Comparison of ENCODE assay signal across 10 mouse cellular contexts in genomic region chr7:100187601-100188000, GRCm38 (mm10). TPM values are rescaled to one million over a fixed set of nuclear protein-coding genes. Genes with fewer than 3 reads are reported as not detected.
DNase-seq lines count a peak whose midpoint lies in the region; ATAC-seq and TF ChIP-seq lines count a peak whose summit lies in the region.
"Had no signal": no experiment of that assay in that cellular context is flagged by ENCODE, and none has a peak within 500 bp of the region (broad histone marks: within the 10 kb centered on the region; RNA-seq: fewer than 3 reads in every experiment).

No protein-coding gene starts in this region.

- peak; percentile 85 for TF ChIP-seq CTCF in hindbrain, postnatal 0 days (IDR thresholded peaks at IDR 0.05; ENCODE audit: low read depth)
- TF ChIP-seq CTCF in liver, postnatal 0 days (IDR thresholded peaks at IDR 0.05; ENCODE audit: low read depth) = peak; percentile 82

- DNase-seq in adrenal gland, adult (ENCODE audit: inconsistent age in 2 of 2, low spot score in 1 of 2) = peak; percentile 21 to 69
- no peak for DNase-seq in adrenal gland, postnatal 4 days (ENCODE audit: low spot score in 2 of 2)
- peak; percentile 34 for DNase-seq in ovary, postnatal 36 days (ENCODE audit: low spot score)
- no peak for DNase-seq in ovary, adult 18-20 months (ENCODE audit: low spot score)
- DNase-seq in cerebellum, postnatal 10 days = peak; percentile 82 to 86
- DNase-seq in hindbrain, postnatal 0 days (ENCODE audit: low spot score) = peak; percentile 79
- peak; percentile 55 for DNase-seq in liver, postnatal 0 days
- peak; percentile 66 for DNase-seq in retina, postnatal 1 day

- whole genome bisulfite sequencing in hindbrain, postnatal 0 days = 24% methylated on average over 7 of the region's 7 CpGs
- 18% methylated on average over 7 of the region's 7 CpGs for WGBS in liver, postnatal 0 days (ENCODE audit: insufficient replicate concordance)

- no peak for TF ChIP-seq EP300 in liver, postnatal 0 days (IDR thresholded peaks at IDR 0.05; ENCODE audit: low read depth)

- no peaks in the 10 kb centered on the region for H3K36me3 ChIP-seq in hindbrain, postnatal 0 days (ENCODE audit: insufficient read depth, low read length)
- no peaks in the 10 kb centered on the region for H3K36me3 ChIP-seq in liver, postnatal 0 days (replicated peaks; ENCODE audit: insufficient read depth, low read length)
- H3K36me3 ChIP-seq: hindbrain, embryonic 15.5 days had no signal

- no peaks in the 10 kb centered on the region for H3K9me3 ChIP-seq in hindbrain, postnatal 0 days (ENCODE audit: low read length)
- H3K9me3 ChIP-seq in liver, postnatal 0 days (ENCODE audit: low read length) = no peaks in the 10 kb centered on the region
- H3K9me3 ChIP-seq: hindbrain, embryonic 15.5 days had no signal

- no peak overlapping the region for H3K4me2 ChIP-seq in hindbrain, postnatal 0 days (ENCODE audit: low read depth, low read length)
- H3K4me2 ChIP-seq in liver, postnatal 0 days (ENCODE audit: low read depth, low read length) = no peak overlapping the region
- H3K4me2 ChIP-seq: hindbrain, embryonic 15.5 days had no signal

- H3K9ac ChIP-seq in hindbrain, postnatal 0 days (replicated peaks; ENCODE audit: low read length) = no peak overlapping the region
- no peak overlapping the region for H3K9ac ChIP-seq in liver, postnatal 0 days (replicated peaks)
- H3K9ac ChIP-seq: hindbrain, embryonic 15.5 days had no signal

- no peak overlapping the region for H3K27ac ChIP-seq in hindbrain, postnatal 0 days
- no peak overlapping the region for H3K27ac ChIP-seq in liver, postnatal 0 days (ENCODE audit: low read depth)
- H3K27ac ChIP-seq: hindbrain, embryonic 15.5 days had no signal

- no peak overlapping the region for H3K4me3 ChIP-seq in hindbrain, postnatal 0 days (ENCODE audit: low read length)
- no peak overlapping the region for H3K4me3 ChIP-seq in liver, postnatal 0 days (ENCODE audit: low read depth, low read length)
- H3K4me3 ChIP-seq: hindbrain, embryonic 15.5 days had no signal

- no peaks in the 10 kb centered on the region for H3K27me3 ChIP-seq in hindbrain, postnatal 0 days (ENCODE audit: insufficient read depth, low read length)
- no peaks in the 10 kb centered on the region for H3K27me3 ChIP-seq in liver, postnatal 0 days (ENCODE audit: insufficient read depth, low read length)
- H3K27me3 ChIP-seq: hindbrain, embryonic 15.5 days had no signal

- no peaks in the 10 kb centered on the region for H3K4me1 ChIP-seq in hindbrain, postnatal 0 days (ENCODE audit: insufficient read depth, low read length)
- H3K4me1 ChIP-seq in liver, postnatal 0 days (ENCODE audit: insufficient read depth) = no peaks in the 10 kb centered on the region
- H3K4me1 ChIP-seq: hindbrain, embryonic 15.5 days had no signal

- peak; percentile 38; the same call in 1 of the 2 replicates for ATAC-seq in hindbrain, postnatal 0 days
- no peak for ATAC-seq in liver, postnatal 0 days

RNA-seq across cellular contexts. Expression of gene Kcne3, which starts 11.3 kb away (rescaled TPM):
- 1 to 10 TPM in 1 of 2 experiments, under 1 TPM in 1; 0.79 to 2.2 TPM for total RNA-seq in adrenal gland, postnatal 4 days (2021)
- 0.47 TPM in 1 of 2 replicates, not detected in the other for total RNA-seq in hindbrain, postnatal 0 days (2014; rRNA removed)
- 0.25 and 0.33 TPM in 2 replicates for polyA plus RNA-seq in hindbrain, postnatal 0 days (2015; fragmentation: Nextera tagmentation; extraction: Ambion mirVana)
- polyA plus RNA-seq in liver, postnatal 0 days (2015; fragmentation: Nextera tagmentation; extraction: Ambion mirVana) = 1.4 and 1.6 TPM in 2 replicates
- polyA plus RNA-seq: C2C12 had no signal

RNA-seq across cellular contexts. Expression of gene Lipt2, which starts 28.5 kb away (rescaled TPM):
- 1 to 10 TPM; 6.4 to 7.5 TPM for total RNA-seq in adrenal gland, postnatal 4 days (2021)
- total RNA-seq in hindbrain, postnatal 0 days (2014; rRNA removed) = 13.8 and 20.1 TPM in 2 replicates
- 19.2 and 19.5 TPM in 2 replicates for polyA plus RNA-seq in hindbrain, postnatal 0 days (2015; fragmentation: Nextera tagmentation; extraction: Ambion mirVana)
- polyA plus RNA-seq in liver, postnatal 0 days (2015; fragmentation: Nextera tagmentation; extraction: Ambion mirVana) = 6.4 and 7.6 TPM in 2 replicates

RNA-seq across cellular contexts. Expression of gene Pgm2l1, which starts 39.6 kb away (rescaled TPM):
- total RNA-seq in adrenal gland, postnatal 4 days (2021) = 10 to 100 TPM in 1 of 2 experiments, 1 to 10 TPM in 1; 7.9 to 11.5 TPM
- total RNA-seq in hindbrain, postnatal 0 days (2014; rRNA removed) = 123 and 127 TPM in 2 replicates
- 34.4 and 34.8 TPM in 2 replicates for polyA plus RNA-seq in hindbrain, postnatal 0 days (2015; fragmentation: Nextera tagmentation; extraction: Ambion mirVana)
- polyA plus RNA-seq in liver, postnatal 0 days (2015; fragmentation: Nextera tagmentation; extraction: Ambion mirVana) = 0.91 and 0.96 TPM in 2 replicates

Comparison
In these comparisons a context has a peak if more than half of its experiments do, and no peak if none do; other contexts are left out.
1. DNase-seq: peak in adrenal gland, adult (2 of 2), ovary, postnatal 36 days (single experiment), cerebellum, postnatal 10 days (2 of 2), hindbrain, postnatal 0 days (single experiment), liver, postnatal 0 days (single experiment) and retina, postnatal 1 day (single experiment); none in adrenal gland, postnatal 4 days (0 of 2) and ovary, adult 18-20 months (single experiment).